Mouse (Mus musculus) common myeloid progenitor, adult 5-6 weeks (primary cell): Measurements from ENCODE around the gene Zswim7. TPM values are rescaled to one million over a fixed set of nuclear protein-coding genes. Genes with fewer than 3 reads are reported as not detected.
A peak's percentile ranks its signal among the peaks of the same experiment; 100 is the strongest.

Experiments used
- ATAC-seq: replicated peaks from 2 replicates; pipeline ENCODE4 v1.8.0; 2016; ENCODE audit warnings: low read depth, mild to moderate bottlenecking, moderate TSS enrichment, inconsistent platforms; ENCODE audit not compliant: poor library complexity, severe bottlenecking
- total RNA-seq: library from RNA; stranded (forward); fragments of 200-1000, 187-1606 nt; gene quantifications from 2 replicates; pipeline ENCODE4 v1.2.3, GENCODE M21; 2017

Gene Zswim7
- total RNA-seq, 1 experiment from 2014 or later, result 10.2 TPM

DNA sequence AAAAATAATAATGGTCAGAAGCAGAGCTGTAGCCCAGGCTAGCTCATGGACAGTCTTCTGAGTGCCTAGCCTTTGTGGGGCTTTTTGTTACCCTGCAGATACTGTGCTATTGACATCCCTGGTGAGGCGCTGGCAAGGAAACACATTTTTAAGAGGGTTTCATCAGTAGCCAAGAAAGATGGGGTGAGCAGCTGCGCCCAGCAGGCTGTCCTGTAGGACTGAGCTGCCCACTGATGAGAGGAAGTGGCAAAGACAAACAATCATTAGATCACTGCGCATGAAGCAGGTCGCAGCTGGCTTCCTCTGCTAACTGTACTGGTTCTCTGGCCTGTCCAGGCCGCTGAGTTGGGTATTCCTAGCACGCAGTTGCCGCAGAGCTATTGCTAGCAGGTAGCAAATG is 17.6 kb downstream of the Zswim7 start:
- no peak for ATAC-seq

DNA sequence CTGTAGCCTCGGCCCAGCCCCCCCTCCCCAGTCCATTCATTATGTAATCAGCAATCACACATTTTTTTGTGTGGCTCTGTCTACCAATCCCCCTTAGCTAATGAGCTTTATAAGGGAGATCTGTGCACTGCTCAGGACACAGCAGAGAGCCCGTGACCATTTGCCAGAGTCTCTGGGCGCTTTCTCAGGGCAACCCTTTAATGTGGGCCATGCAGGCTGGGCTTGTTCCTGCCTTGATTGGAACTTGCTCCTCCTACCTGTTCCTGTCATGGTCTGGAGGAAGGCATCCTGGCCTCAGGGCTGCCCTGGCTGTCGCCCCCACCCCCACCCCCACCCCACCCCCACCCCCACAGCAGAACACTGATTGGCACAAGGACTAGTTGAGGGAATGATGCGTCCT is 22.0 kb downstream of the Zswim7 start:
- no peak for ATAC-seq

DNA sequence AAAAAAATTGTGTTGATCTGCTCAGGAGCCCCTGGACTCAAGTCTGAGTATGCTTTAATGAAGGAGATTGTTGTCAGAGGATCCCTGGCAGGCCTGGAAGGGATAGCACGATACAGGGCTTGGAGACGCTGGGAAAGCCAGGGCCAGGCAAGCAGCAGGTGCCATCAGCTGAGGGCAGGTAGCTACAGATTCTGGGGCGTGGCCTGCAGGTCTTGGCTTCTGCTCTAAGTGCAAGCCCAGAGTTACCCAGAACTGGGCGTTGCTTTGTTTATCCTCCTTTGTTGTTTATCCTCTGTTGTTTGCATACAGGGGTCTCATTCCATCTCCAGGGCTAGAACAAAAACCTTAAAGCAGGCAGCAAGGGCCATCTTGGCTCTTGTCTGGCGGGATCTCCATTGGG is 27.8 kb downstream of the Zswim7 start:
- ATAC-seq, result no peak

DNA sequence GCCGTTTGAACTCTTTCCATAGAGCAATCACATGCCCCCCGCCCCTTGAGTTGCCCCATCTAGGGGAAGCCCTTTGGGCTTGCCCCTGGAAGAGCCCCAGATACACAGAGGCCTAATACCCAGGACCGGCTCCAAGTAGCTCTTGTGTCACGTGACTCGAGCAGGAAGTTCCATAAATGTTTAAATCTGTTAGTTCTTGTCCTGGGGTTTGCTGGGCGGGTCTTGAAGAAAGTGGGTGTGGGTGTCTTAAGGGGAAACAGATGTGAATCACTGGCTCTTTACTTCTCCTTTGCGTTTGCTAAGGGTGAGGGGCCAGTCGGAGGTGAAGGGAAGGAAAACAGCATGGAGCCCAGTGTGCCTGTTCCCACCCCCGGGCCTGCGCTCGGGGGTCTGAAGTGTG is 30.1 kb downstream of the Zswim7 start:
- ATAC-seq, result peak; percentile 64

DNA sequence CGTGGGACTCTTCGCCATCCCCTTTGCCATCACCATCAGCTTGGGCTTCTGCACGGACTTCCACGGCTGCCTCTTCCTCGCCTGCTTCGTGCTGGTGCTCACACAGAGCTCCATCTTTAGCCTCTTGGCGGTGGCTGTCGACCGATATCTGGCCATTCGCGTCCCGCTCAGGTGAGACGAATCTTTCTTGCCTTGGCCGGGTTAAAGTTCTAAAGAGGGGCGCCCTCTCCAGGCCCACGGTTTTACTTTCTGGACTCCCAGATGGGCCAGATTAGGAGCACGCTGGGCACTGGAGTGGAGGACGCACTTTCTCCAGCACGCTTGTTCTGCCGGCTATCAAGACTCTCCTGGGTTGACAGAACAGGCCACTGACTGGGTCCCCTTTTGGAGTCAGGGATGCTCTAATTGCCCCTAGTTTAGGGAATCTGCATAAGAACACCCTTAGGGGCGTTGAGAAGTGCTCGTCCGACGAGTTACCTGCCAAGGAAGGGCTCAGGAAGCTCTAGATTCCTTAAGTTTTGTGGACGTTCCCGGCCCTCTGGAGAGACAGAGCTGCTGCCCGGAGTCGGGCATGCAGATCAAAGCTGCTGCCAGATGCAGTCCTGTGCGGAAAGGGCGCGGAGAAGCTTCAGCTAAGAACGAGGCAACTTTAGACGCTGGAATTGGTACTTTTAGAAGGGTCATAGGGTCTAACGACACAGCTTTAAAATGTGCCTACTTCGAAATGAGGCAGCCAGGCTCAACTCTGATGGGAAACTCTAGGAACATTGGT is 31.7 kb downstream of the Zswim7 start:
- 0 out of 2 replicates have a peak, but pooled peaks have one; percentile 7 for ATAC-seq

DNA sequence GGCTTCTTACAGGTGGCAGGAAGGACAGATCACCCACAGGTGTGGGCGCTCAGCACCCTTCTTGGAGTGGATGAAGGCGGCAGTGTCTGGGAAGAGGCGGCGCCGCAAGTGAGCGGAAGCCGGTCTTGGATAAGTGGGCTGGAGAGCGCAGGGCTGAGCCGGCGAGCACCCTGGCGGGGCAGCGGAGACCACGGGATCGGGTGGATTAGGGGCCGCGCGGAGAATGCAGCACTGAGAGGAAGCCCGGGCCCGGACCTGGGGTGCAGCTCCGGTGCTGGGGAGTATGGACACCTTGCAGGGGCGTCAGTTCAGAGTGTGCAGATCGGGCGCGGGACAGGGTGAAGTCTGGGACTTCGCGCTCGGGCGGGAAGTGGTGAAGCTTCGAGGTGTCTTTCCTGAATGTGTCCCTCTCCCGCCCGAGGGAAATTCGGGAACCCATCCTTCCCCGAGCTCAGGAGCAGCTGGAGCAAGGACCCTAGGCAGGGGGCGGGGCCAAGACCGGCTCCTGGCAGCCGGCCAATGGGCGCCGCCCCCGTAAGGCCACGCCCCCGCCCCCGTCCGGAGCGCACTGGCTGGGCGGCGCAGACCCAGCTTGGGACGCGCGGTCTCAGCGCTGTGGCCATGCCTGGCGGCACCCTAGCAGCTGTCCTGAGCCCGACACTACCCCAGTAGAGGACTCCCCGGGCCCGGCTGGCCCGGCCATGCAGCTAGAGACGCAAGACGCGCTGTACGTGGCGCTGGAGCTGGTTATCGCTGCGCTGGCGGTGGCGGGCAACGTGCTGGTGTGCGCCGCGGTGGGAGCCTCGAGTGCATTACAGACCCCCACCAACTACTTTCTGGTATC is 32.6 kb downstream of the Zswim7 start, which contains the start of gene Adora2b:
TSS of gene Adora2b (plus strand) at position 584 of the 844 bp plus-strand sequence.
- ATAC-seq, result peak; percentile 36

DNA sequence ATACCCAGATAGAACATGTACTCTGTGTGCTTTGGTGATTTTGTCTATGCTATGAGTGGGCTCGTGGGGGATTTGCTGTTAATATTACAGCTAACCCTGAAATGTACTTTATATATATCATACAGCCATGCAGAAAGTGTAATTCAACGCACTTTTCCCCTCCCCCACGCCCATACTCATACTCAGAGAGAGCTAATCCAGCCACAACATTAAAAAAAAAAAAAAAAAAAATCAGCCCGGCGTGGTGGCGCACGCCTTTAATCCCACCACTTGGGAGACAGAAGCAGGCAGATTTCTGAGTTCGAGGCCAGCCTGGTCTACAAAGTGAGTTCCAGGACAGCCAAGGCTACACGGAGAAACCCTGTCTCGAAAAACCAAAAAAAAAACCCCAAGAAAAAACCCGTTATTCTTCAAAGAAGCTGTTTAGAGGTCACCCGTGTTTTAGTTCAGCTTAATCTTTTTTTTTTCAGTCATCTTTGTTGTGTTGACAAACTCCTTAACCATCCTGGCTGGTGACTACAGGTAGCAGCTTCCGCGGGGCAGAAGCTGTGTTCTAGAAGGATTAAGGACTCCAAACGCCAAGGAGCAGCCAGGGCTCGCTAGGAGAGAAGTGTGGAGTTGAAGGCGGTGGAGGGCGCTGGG is 33.3 kb downstream of the Zswim7 start:
- no peak for ATAC-seq

DNA sequence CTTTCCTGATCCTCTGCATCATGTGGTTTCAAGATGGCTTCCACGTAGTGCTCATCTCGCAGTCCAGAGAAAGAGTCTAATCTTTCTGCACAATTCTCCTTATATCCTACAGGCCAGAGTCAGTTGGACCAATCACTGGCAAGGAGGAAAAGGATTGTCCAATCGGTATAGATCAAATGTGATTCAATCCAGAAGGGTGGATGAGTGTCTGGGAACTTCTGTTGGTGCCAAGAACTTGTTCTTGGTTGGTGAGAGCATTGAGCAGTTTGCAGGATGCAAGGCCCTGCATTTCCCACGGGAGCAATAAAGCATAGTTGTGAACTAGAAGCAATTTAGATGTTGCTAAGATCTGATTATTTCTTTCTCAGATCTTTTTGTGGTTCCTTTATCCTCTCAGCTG is 36.7 kb downstream of the Zswim7 start:
- ATAC-seq, result no peak

DNA sequence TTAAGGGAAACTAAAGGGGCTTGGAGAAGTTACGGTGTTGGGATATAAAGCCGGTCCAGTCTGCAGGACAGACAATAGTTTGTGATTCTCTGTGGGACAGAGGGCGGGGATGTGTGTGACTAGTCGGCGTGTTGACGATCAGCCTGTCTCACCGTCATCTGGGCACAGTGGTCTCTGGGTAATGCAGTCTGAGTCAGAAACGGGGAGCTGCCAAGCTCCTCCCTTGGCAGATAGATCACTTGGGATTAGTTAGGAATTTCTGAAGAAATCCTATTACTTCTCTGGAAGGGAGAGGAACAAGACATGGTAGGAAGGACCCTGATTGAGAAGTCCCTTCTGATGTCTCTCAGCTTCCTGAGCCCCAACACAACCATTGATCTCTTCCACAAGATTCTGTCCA is 37.3 kb downstream of the Zswim7 start:
- no peak for ATAC-seq

DNA sequence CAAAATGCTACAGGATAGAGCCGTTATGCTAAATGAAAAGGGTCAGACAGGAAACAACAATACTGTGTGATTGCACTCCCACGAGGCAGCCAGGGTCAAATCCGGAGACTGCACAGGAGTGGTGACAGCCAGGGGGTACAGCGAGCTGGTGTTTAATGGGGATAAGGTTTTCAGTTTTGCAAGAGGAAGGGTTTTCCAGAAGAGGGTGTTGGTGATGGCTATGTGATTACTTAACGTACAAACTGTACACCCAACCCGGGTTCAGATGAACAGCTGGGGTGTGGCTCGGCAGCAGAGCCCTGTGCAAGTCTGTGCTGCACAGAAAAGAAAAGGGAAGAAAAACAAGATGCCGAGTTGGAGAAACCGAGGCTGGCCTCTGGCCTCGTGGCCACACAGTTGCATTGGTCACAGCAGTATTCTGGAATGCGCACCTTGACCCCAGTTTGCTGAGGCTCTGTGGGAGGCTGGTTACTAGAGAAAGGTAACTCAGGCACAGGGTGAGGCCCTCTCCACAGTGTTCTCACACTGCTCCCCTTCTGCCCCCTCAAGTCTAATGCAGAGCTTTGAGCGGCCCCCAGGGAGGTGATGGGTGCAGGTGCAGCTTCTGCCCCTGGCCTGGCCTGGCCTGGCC is 40.4 kb downstream of the Zswim7 start:
- ATAC-seq, result no peak

DNA sequence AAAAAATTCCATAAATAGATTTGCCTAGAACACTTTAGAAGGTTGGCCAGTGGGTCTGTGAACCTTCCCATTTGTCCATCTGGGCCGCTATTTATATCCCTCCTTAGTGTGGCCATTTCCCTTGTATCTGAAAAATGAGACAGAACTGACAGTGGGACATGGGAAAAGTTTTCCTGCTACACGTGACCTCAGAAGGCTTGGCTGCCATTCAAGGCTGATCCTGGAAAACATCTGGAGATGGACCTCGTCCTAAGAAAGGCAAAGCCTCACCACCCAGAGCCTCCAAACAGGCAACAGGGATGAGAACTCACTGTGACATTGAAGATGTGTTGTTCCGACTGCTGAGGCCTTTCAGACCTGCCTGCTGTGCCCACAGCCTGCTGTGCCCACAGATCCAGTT is 56.4 kb downstream of the Zswim7 start:
- ATAC-seq, result no peak

DNA sequence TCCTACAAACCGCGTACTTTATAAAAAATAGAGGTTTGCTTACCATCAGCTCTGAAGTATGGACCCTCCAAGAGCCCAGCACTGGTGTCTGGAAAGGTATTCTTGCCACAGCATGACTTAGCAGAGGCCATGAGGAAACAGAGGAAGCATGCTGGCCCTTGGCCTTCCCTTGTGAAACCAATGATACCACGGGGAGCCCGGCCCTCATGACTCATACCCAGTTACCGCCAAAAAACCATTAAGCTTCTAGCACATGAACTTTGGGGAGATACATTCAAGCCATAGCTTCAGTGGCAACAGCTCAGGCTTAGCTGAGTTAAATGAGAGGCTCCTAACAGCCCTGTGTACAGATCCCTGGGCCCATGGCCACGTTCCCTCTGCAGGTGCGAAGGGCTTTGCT is 57.2 kb downstream of the Zswim7 start:
- ATAC-seq, result peak; percentile 85

DNA sequence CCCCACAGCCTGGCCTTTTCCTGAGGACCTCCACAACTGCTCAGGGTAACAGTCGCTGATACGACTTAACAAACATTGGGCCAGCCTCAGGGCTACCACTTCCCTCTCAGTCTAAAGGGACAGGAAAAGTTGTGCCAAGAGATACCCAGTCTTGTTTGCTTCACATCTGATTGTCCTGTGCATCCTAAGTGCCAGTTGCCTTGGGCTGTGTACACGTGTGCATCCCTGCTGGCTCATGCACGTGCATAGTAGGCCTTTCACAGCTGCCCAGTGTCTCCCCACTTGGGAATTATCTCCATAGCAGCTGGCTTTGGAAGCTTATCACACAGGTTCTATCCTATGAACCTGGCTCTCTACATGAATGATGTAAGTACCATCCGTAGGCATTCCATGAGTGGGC is 57.8 kb downstream of the Zswim7 start:
- ATAC-seq, result peak; percentile 27

DNA sequence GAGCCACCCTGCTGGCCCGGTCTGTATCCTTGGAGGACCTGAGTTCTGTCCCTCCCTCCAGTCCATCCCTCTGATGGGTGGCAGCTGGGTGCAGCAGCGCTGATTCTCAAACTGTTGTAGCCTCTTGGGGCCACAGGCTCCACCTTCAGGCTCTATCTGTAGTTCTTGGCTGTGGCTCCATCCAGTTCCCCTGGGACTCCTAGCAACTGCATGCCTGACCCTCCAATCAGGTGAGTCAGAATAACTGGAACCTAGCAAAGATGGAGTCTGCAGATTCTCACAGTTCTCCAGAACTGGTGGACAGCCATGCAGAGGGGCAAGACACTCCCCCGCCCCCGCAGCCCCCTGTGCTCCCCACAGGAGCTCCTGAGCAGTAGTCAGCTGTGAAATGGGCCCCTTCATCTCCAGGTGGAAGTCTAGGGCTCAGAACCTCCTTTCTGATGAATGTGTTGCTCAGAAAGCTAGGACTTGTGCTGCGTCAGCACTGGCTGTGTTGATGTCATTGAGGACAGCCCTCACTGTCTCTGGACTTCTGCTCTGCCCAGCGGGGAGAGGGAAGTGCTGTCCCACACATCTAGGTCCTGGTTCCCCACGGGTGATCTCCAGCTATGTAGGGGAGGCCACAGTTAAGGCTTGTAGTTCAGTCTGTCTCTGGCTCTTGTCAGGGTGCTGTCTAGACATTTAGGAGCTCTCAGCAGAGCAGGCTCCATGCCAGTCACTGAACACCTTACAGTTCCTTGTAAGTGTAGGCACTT is 60.2 kb downstream of the Zswim7 start:
- ATAC-seq, result no peak

DNA sequence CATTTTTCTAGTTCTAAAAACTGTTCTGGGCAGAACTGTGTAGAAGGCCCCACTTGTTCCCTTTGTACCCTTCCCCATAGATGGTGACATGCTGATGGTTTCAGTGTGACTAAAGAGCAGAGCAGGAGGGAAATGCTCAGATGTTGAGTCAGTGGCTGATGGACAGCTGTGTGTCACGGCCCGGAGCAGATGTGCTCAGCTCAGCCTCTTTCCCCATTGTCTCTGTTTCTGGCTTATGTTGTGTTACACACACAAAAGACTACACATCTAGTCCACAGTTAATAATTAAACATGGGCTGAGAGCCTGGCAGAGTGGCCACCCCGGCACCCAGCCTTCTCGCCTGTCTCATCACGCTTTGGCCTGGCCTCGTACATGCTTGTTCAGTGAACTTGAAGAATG is 63.4 kb downstream of the Zswim7 start:
- ATAC-seq, result no peak

Other genes with a start within 250 kb of the Zswim7 start
- gene Adora2b, start 32.4 kb downstream of the Zswim7 start, total RNA-seq, result 0.41 TPM in 1 of 2 replicates, not detected in the other
- gene Ttc19, start 98 bp upstream of the Zswim7 start, total RNA-seq, result 11.3 and 17.0 TPM in 2 replicates
- 3.3 and 4.3 TPM in 2 replicates for gene Pigl, start 177.1 kb upstream of the Zswim7 start, total RNA-seq
- 335 and 349 TPM in 2 replicates for gene Ncor1, start 177.2 kb upstream of the Zswim7 start, total RNA-seq